Mouse (Mus musculus): Measurements from ENCODE around the gene Rsbn1.
A peak's percentile ranks its signal among the peaks of the same experiment; 100 is the strongest.

Rsbn1 gene

DNA sequence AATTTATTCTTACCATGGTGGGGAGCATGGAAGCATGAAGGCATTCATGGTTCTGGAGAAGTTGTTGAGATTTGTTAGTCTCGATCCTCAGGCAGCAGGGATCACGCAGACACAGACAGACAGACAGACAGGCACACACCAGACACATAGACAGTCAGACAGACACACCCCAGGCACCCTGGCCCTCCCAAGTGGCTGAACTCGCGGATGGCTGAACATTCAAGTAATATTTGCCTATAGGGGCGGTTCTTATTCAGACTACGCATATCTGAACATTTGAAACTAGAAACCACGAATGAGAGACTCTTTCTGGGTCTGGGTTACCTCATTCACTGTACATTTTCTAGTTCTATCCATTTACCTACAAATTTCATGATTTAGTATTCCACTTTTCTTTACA is 34.7 kb downstream of the Rsbn1 start:
- DNase-seq (ENCODE audit: low spot score): no peak

DNA sequence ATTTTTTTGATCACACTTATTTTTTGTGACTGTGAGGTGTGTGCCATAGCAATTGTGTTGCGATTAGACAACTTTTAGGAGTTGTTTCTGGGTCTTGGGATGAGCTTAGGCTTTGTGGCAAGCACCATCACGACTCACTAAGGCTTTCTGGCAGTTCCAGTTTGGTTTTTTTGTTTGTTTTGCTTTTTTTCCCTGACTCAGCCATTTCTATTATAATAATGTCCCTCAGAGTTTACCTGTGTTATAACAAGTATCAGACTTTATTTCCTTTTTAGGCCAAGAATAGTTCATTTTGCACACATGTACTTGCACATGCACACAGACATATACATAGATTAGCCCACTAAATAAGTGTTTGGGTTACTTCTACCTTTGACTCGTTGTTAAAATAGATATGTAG is 46.7 kb downstream of the Rsbn1 start:
- no peak for DNase-seq (ENCODE audit: low spot score)

DNA sequence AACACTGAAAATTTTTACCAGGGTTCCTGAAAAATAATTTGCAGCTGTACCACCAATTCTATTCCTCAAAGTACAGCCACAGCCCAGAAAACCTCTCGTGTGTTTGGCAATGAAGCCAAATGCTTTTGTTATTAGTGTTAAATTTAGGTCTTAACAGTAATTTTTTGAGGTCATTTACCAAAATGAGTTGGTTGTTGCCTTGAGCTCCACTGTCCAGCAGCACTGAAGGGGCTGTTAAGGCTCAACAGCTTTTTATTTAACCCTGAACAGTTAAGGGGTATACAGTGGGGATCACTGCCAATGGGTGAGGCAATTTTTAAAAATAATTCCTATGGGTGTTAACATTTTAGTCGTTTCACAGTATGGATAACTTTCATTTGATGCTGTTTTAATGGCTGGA is 53.3 kb downstream of the Rsbn1 start:
- DNase-seq (ENCODE audit: low spot score): no peak

DNA sequence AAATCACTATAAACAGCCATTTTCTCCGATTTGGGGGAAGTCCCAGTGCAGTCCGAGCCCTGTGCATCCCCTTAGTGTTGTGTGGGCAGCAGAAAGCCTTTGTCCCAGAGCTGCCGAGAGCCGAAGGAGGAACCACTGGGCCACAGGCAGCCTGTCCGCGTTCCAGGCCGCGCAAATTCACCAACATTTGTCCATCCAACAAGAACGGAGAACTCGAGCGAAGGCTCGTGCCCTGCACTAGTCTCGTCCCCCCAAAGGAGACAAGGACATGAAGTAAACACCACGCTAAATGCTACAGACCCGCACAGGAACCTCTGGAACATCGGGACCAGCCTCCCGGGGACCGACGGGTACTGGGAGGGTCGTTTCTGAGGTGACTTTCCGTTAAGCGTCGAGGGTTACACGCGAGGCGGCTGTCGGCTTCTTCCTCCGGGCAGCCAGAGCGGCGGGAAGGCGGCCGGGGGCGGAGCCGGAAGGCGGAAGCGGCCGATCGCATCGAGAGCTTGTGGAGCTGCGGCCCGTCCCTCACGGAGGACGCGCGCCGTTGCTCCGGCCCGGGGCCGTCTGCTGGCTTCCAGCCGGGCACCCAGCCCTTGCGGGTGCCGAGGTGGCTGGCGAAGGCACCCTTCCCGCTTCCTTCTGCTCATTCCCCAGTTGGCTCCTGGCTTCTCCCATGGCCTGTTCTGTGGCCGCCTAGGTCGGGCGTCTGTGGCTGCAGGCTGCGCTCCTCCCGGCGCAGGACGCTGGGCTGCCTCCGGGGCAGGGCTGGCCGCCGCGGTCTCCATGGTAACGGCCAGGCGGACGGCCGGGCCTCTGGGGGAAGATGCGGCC is 54.2 kb downstream of the Rsbn1 start, which contains the start of gene Phtf1:
Phtf1 (plus strand) TSS at position 250 of the 831 bp plus-strand sequence.
- DNase-seq (ENCODE audit: low spot score): peak; percentile 54

DNA sequence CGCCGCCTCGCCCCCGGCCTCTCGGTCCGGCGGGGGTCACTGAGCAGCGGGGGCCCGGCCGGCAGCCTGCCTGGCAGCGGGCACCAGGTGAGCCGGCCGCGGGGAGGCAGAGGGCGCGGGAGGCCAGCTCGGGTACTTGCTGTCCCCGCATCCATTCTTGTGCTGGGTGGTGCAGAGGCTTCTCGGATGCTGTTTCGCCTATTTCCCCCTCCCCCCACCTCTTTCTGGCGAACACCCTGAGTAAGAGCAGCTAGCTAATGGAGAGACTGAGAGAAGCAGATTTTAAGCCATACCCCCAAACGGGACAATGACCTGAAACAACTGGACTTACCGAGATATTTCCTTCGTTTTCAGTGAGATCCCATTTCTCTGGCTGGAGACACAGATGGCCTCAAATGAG is 54.8 kb downstream of the Rsbn1 start:
- DNase-seq (ENCODE audit: low spot score): peak; percentile 18

DNA sequence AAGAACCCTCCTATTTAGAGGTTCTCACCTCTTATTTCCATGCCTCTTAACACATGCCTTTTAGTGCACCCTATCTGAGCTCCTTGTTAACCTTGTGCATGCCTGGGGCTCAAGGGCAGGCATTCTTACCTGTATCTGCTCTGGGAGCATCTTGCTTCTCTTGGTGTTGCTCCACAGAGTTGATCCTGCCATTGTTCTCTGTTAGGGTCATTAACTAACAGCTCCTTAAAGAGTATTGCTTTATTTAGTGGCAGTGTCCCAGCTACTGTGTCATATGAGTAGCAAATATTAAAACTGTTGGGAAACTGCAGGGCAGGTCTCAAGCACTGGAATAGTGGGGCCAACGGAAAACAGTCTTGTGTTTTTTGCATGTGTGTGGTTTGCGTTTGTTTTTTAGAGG is 57.2 kb downstream of the Rsbn1 start:
- DNase-seq (ENCODE audit: low spot score): no peak

DNA sequence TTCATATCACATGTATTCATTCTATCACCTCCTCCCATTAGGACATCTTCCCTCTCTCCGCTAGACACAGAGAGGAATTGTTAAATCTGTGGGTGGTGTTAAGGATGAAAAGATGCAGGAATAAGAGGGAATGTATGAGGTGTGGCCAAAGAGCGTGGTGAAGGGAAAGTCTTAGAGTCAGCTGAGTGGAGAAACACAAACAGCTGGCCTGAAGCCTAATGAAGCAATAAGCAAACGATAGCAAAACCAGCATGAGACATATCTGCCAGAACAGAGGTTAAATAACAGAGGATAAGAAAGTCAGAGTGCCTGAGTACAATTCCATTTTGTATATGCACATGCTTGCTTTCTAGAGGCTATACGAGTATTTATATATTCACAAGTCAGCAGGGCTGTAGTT is 70.6 kb downstream of the Rsbn1 start:
- DNase-seq (ENCODE audit: low spot score): no peak

DNA sequence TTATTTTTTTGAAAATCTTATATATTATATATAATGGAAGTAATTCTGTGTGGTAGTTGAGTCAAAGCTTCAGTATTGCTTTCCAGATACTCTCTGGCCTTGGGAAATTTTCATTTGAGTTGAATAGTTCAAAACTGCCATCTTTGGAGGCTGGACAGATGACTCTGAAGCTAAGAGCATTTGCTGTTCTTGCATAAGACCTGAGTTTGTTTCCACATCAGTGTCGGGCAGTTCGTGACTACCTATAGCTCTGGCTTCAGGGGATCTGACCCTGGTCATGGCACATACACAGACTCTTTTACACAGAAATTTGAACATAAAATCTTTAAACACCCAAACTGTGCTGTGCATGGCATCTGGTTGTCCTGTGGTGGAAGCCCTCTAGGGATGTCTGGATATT is 71.3 kb downstream of the Rsbn1 start:
- DNase-seq (ENCODE audit: low spot score): no peak

DNA sequence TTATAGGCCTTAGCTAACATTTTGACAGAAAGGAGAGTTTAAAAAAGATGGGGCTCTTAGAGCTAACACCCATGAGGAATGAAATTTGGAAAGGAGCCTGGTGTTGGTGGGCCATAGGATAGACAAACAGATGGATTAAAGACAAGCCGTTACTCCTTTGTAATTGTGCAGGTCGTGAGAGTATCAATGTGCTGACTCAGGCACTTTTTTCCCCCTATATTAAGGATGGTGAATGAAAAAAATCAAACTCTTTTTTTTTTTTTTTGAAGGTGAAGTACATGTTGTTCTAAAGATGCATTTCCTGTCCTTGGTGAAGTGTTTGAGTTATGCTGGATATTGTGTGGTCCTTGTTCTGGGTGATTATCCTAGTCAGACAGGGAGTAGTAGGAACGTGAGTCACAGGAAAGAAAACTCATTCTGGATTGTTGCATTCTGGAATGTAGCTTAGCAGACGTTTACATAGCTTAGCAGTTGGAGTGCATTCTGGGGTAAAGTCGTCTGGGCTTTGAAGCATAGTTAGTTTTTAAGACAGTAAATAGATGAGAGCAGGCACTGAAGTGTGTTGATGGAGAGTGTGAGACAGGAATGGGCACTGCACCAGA is 74.0 kb downstream of the Rsbn1 start:
- DNase-seq (ENCODE audit: low spot score): no peak

DNA sequence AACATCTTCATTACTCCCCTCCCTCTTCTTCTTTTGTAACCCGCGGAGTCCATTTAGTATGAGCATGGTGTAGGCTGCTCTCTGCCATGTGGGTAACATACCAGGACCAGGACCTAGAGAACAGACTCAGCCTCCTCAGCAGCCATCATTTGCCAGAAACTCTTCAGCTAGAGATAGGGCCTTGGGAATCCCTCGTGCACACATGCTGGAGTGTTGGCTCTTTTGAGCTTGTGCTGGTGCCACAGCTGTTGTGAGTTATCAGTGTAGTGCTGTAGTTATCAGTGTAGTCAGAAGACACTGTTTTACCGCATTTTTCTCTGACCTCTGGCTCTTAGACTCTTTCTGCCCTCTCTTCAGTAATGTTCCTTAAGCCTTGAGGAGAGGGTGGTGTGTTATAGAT is 75.4 kb downstream of the Rsbn1 start:
- no peak for DNase-seq (ENCODE audit: low spot score)

DNA sequence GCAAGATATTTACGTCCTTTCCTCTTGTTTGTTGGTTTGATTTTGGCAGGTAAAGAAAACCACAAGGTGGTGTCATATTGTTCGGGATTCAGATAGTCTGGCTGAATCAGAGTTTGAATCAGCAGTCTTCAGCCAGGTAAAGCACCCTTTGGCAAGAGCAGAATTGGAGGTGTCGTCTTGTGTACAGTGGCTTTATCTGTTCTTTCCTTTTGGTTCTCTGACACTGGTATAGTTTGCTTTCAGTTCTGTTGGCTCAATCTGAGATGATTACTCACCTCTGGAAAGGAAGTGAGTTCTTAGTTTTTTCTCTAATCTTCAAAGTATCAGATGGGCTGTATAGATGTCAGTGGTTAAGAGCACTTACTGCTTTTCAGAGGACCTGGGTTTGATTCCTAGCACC is 77.4 kb downstream of the Rsbn1 start:
- DNase-seq (ENCODE audit: low spot score): no peak

DNA sequence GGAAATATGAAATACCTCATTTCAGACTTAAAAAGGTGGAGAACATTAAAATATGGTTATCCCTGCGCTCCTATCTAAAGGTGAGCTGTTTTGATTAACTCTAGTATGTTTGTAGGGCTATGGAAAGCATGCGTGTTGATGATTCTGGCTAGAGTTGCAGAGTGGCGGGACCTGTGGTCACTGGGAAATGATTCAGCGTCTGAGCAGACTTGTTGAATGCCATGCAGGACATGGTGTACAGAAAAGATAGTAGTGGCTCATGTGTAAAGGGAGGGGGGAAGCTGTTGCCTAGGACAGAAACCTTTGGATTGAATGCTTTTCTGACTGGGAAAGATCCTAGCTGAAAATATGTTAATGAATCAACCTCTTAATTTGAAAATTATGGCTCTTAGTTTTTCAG is 84.8 kb downstream of the Rsbn1 start:
- DNase-seq (ENCODE audit: low spot score): no peak

DNA sequence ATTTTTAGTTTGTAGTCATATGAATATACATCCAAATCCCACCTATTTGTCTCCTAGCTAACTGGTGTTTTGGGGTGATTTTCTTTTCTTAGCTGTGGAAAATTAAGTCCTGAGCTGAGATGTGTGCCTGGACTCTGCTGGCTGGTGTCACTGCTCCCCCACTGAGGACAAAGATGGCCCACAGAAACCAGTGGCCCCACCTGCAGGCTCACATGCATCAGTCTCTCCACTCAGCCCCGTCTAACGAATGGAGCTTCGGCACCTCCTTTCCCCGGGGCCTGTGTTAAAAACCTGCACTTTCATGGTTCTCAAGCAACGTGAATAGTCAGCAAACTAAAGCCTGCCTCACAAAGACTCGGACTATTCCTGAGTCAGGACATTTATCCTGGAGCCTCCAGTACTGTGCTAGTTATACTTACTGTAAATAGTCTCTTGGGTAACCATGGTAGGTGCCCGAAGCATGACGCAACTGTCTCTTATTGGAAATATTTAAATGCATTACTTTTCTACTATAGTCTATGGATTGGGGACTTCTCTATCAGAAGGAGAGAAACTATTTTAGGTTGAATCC is 93.1 kb downstream of the Rsbn1 start:
- DNase-seq (ENCODE audit: low spot score): no peak

DNA sequence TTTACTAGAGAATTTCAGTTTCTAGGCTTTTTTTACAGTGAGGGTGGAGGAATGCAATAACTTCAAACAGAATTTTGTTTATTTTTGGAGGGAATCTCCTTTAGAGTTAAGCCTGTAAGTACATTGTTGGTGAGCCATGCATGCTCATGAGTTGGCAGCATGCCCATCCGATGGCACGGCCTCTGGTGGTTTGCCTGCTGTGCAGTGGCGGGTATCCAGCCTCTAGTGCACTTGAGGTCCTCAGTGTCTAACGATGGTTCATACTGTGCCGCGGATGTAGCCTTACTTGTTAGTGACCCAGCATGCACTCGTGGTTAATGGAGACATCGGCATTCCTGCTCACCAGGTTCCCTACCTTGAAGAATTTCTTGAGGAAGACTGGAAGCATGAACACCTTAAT is 93.6 kb downstream of the Rsbn1 start:
- no peak for DNase-seq (ENCODE audit: low spot score)

DNA sequence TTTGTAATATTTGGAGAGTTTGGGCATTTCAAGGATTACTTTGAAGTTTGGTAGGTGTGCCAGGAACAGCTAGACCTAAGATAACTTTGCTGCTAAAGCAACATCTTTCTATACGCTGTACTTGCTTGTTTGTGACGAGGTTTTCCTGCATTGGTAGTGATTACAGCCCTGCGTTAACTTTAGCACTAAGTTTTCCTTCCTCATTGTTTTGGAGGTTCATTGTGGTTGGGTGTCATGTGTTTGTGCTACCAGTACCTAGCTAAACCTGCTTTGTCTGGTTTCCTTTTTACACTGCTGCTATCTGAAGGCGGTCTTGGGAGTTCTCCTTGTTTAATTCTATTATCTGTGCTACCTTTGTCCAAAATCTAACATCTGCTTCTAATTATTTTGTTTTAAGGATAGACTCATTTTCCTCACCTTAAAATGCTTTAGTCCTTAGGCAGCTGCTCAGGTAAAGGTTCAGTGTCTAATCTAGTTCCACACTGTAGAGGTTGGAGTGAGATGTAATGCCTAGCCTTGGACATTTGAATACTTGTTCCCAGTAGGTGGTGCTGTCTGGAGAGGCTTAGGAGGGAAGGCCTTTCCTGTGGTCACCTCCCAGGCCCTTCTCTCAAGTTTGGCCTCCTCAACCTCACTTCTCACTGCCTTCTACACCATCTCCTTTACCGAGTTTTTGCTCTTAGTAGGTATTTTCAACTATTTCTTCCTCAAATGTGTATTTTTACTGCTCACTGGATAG is 96.2 kb downstream of the Rsbn1 start:
- DNase-seq (ENCODE audit: low spot score): no peak

DNA sequence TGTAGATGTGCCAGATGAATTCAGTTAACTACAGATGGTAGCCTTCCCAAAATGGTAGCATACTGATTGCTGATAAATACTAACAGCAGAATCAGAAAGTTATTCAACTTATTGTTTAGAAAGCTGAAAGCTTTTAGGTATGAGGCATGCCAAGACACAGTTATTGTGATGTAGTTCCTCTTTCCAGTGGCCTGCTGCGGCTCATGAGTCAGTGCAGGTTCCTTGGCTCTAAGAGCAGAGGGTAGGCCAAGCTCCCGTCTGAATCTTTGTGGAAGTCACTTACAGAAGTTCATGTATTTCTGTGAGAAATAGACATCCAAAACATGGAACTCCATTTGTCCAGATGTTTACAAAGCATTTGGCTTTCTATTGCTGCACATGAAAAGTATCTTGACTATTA is 98.1 kb downstream of the Rsbn1 start:
- no peak for DNase-seq (ENCODE audit: low spot score)
